Mouse (Mus musculus) stomach, embryonic 14.5 days (tissue): ENCODE measurements at regions not wholly inside any gene's neighbourhood (a gene's known extent, or its start where the extent isn't known, plus 50 kb on each side); places are given as distances from the start of the nearest gene placed in this dataset.

Source experiments
- ATAC-seq: fragments of 200-750 bp; cut with Nextera tagmentation; 2 replicates; pipeline ENCODE4 v1.8.0; 2017; ENCODE audit warnings: low read depth, moderate TSS enrichment; ENCODE audit not compliant: insufficient number of reproducible peaks, insufficient read depth, low FRiP score
- H3K27ac ChIP-seq: fragments of 300-500 bp; sonication (generic); 2 replicates; pipeline ENCODE4 v1.5.1; 2014; ENCODE audit warnings: mild to moderate bottlenecking, low read length, moderate library complexity, mixed read lengths
- H3K27me3 ChIP-seq: fragments of 300-500 bp; sonication (generic); 2 replicates; pipeline ENCODE4 v1.6.1; 2014; ENCODE audit warnings: low read length, control low read depth, mixed read lengths; ENCODE audit not compliant: control insufficient read depth, insufficient read depth
- H3K36me3 ChIP-seq: fragments of 300-500 bp; sonication (generic); 2 replicates; pipeline ENCODE4 v1.6.1; 2014; ENCODE audit warnings: mild to moderate bottlenecking, control low read depth, low read length, moderate library complexity, mixed read lengths; ENCODE audit not compliant: control insufficient read depth, insufficient read depth
- H3K4me1 ChIP-seq: fragments of 300-500 bp; sonication (generic); 2 replicates; pipeline ENCODE4 v1.6.1; 2014; ENCODE audit warnings: low read length, control low read depth, mixed read lengths; ENCODE audit not compliant: control insufficient read depth, insufficient read depth
- H3K4me2 ChIP-seq: fragments of 300-500 bp; sonication (generic); replicated peaks from 2 replicates; pipeline ENCODE4 v1.6.1; 2014; ENCODE audit warnings: low read depth, low read length, control low read depth
- H3K4me3 ChIP-seq: fragments of 300-500 bp; sonication (generic); 2 replicates; pipeline ENCODE4 v1.5.1; 2014; ENCODE audit warnings: low read depth, low read length, control low read depth
- H3K9ac ChIP-seq: fragments of 300-500 bp; sonication (generic); replicated peaks from 2 replicates; pipeline ENCODE4 v1.6.1; 2014; ENCODE audit warnings: low read depth, mild to moderate bottlenecking, control low read depth, low read length, moderate library complexity, mixed read lengths
- H3K9me3 ChIP-seq: fragments of 300-500 bp; sonication (generic); 2 replicates; pipeline ENCODE4 v1.6.1; 2016; ENCODE audit warnings: low read depth, low read length, control low read depth; ENCODE audit not compliant: control insufficient read depth
- WGBS: fragments of 180-500 bp; shearing (Covaris S2); extraction: QIAGEN DNeasy Blood & Tissue Kit; methylation state at CpG from one replicate; pipeline ENCODE4 v1.1.7; 2014; 5-methylcytosine and 5-hydroxymethylcytosine counted together

DNA sequence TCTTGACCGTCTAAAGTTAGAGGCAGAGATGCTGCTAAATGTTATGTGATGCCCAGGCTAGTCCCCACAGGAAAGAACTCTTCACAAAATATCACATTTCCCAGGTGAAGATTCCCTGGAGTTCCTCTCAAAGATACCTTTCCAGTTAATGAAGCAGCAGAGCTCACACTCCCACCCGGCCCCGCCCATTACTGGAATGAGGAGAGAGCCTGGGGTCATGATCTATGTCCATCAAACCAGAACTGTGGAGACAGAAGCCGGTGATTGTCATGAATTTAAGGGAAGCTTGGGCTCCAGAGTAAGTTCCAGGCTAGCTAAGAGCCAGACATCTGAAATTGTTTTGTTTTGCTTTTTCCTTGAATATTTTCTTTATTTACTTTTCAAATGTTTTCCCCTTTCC, 71.2 kb upstream of the Ptprg start:
- H3K4me3 ChIP-seq = no peak overlapping the region
- H3K9me3 ChIP-seq = no peaks in the 10 kb centered on the region
- no peak for ATAC-seq
- 42% methylated on average over 4 of the region's 4 CpGs for WGBS
- no peaks in the 10 kb centered on the region for H3K4me1 ChIP-seq
- H3K36me3 ChIP-seq = no peaks in the 10 kb centered on the region
- H3K9ac ChIP-seq = no peak overlapping the region
- no peaks in the 10 kb centered on the region for H3K27me3 ChIP-seq
- H3K27ac ChIP-seq = no peak overlapping the region
- no peak overlapping the region for H3K4me2 ChIP-seq

DNA sequence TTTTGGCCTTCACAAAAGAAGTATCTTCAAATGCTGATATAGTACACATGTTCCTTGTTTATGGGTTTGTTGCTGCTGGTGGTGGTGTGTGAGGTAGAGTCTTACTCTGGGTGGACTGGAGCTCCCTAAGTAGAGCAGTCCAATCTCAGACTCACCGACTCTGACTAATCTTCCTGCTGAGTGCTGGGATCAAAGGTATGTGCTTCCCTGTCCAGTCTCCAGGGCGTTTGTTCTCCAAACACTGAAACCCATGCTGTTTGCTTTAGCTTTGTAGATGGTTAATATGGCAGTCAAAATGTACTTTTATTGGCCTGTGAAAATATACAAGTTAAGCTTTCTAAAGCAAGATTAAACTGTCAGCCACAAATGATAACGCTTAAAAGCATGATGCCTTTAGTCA, 67.0 kb upstream of the Ptprg start:
- H3K9me3 ChIP-seq = no peaks in the 10 kb centered on the region
- no peaks in the 10 kb centered on the region for H3K36me3 ChIP-seq
- no peaks in the 10 kb centered on the region for H3K27me3 ChIP-seq
- H3K9ac ChIP-seq = no peak overlapping the region
- H3K4me2 ChIP-seq = no peak overlapping the region
- WGBS = 32% methylated on average over 3 of the region's 3 CpGs
- H3K4me1 ChIP-seq = no peaks in the 10 kb centered on the region
- ATAC-seq = peak; percentile 71; the same call in 1 of the 2 replicates
- no peak overlapping the region for H3K4me3 ChIP-seq
- H3K27ac ChIP-seq = no peak overlapping the region

DNA sequence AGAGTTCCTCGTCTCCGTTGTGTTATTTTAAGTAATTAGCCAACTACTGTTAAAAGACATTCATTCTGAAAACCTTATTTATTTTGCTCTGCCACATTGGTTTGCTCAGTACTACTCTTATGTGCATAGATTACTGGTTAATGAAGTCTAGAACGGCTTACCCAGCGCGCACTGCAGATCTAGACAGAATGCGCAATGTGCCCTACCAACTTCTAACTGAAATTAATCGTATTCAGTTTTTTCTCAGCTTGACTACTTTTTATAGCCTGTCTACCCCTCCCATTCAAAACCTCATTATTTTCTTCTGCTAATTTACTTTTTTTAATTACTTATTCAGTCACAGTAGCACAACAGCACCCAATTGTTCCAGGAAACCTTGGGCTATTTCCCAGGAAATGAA, 51.6 kb upstream of the Ptprg start:
- 76% methylated on average over 7 of the region's 7 CpGs for WGBS
- ATAC-seq = no peak
- no peak overlapping the region for H3K4me3 ChIP-seq
- no peak overlapping the region for H3K9ac ChIP-seq
- no peak overlapping the region for H3K27ac ChIP-seq
- no peaks in the 10 kb centered on the region for H3K27me3 ChIP-seq
- H3K4me1 ChIP-seq = no peaks in the 10 kb centered on the region
- no peak overlapping the region for H3K4me2 ChIP-seq
- H3K9me3 ChIP-seq = no peaks in the 10 kb centered on the region
- H3K36me3 ChIP-seq = no peaks in the 10 kb centered on the region

DNA sequence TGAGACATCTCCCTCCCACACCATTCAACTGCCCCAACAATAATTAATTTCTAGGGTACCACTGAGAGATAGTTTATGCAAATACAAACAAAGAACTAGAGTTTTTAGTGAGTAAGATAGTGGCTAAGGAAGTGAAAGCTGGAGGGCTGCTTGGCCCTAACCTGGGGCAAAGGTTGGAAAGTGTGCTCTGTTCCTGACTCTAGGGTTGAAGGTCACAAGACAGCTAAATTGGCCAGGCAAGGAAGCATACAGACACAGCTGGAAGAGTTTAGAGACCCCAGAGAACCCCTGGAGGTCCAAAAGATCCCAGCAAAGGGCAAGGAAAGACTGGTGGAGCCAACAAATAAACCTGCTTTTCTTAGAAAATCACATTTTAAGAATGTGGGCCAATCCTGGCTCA, 50.2 kb upstream of the Ptprg start:
- Histone ChIP-seq H3K36me3 (no peaks in the 10 kb centered on the region), H3K4me2 (no peak overlapping the region), H3K9me3 (no peaks in the 10 kb centered on the region), H3K4me3 (no peak overlapping the region), H3K27ac (no peak overlapping the region), H3K9ac (no peak overlapping the region), H3K27me3 (no peaks in the 10 kb centered on the region), H3K4me1 (no peaks in the 10 kb centered on the region)
- no peak for ATAC-seq
